Mouse (Mus musculus) C2C12 (cell line): ENCODE measurements at regions not wholly inside any gene's neighbourhood (a gene's known extent, or its start where the extent isn't known, plus 50 kb on each side); places are given as distances from the start of the nearest gene placed in this dataset.

Experiments used
- CTCF ChIP-seq: IDR thresholded peaks from one replicate; pipeline ENCODE4 v1.5.1; 2011; ENCODE audit not compliant: control insufficient read depth, insufficient read depth, insufficient read length
- MYOG ChIP-seq: IDR thresholded peaks from one replicate; pipeline ENCODE4 v1.6.1; 2011; ENCODE audit not compliant: control insufficient read depth, insufficient read length; ENCODE audit errors: extremely low read depth
- USF1 ChIP-seq: IDR thresholded peaks from one replicate; pipeline ENCODE4 v1.6.1; 2011; ENCODE audit warnings: low read depth, mild to moderate bottlenecking, control low read depth, moderate library complexity

GRCm38 (mm10) chr11:6768599-6769436 is 68.6 kb downstream of the Gm11983 start:
- TF ChIP-seq CTCF (peak; percentile 71), MYOG (no peak), USF1 (no peak)
